Mouse (Mus musculus) stomach, postnatal 0 days (tissue): ENCODE data around the gene Gprin3. TPM values are rescaled to one million over a fixed set of nuclear protein-coding genes. Genes with fewer than 3 reads are reported as not detected.

ENCODE experiments used
- ATAC-seq: fragments of 200-750 bp; cut with Nextera tagmentation; 2 replicates; pipeline ENCODE4 v1.8.0; 2017; ENCODE audit not compliant: low FRiP score, low TSS enrichment
- DNase-seq: peaks from one replicate; pipeline ENCODE4 v3.0.0-alpha.2; 2016; ENCODE audit warnings: low spot score
- H3K27ac ChIP-seq: fragments of 300-500 bp; sonication (generic); replicated peaks from 2 replicates; pipeline ENCODE4 v1.5.1; 2014; ENCODE audit warnings: mild to moderate bottlenecking, control low read depth
- H3K27me3 ChIP-seq: fragments of 300-500 bp; sonication (generic); 2 replicates; pipeline ENCODE4 v1.6.1; 2014; ENCODE audit warnings: low read length; ENCODE audit not compliant: control insufficient read depth, insufficient read depth
- H3K36me3 ChIP-seq: fragments of 300-500 bp; sonication (generic); 2 replicates; pipeline ENCODE4 v1.6.1; 2014; ENCODE audit warnings: low read length, mixed read lengths; ENCODE audit not compliant: control insufficient read depth, insufficient read depth
- H3K4me1 ChIP-seq: fragments of 300-500 bp; sonication (generic); replicated peaks from 2 replicates; pipeline ENCODE4 v1.6.1; 2014; ENCODE audit warnings: antibody characterized with exemption; ENCODE audit not compliant: control insufficient read depth, insufficient read depth
- H3K4me2 ChIP-seq: fragments of 300-500 bp; sonication (generic); replicated peaks from 2 replicates; pipeline ENCODE4 v1.6.1; 2014; ENCODE audit warnings: low read depth, mild to moderate bottlenecking, control low read depth, moderate library complexity
- H3K4me3 ChIP-seq: fragments of 300-500 bp; sonication (generic); 2 replicates; pipeline ENCODE4 v1.5.1; 2014; ENCODE audit warnings: low read depth, low read length, control low read depth
- H3K9ac ChIP-seq: fragments of 300-500 bp; sonication (generic); 2 replicates; pipeline ENCODE4 v1.6.1; 2014; ENCODE audit warnings: mild to moderate bottlenecking, low read length, control low read depth, mixed read lengths
- H3K9me3 ChIP-seq: fragments of 300-500 bp; sonication (generic); 2 replicates; pipeline ENCODE4 v1.6.1; 2016; ENCODE audit warnings: low read length; ENCODE audit not compliant: control insufficient read depth
- CTCF ChIP-seq: IDR thresholded peaks from 2 replicates; pipeline ENCODE4 v1.5.1; 2016; ENCODE audit warnings: antibody characterized with exemption, low read depth, mild to moderate bottlenecking, moderate library complexity
- EP300 ChIP-seq: optimal IDR thresholded peaks from 2 replicates; pipeline ENCODE3; 2016; ENCODE audit warnings: antibody characterized with exemption
- WGBS: fragments of 180-500 bp; shearing (Covaris S2); extraction: QIAGEN DNeasy Blood & Tissue Kit; methylation state at CpG from one replicate; pipeline ENCODE4 v1.1.7; 2014; 5-methylcytosine and 5-hydroxymethylcytosine counted together
- polyA plus RNA-seq: library from polyadenylated mRNA; unstranded; fragments of >200 nt; fragmentation: Nextera tagmentation; extraction: Ambion mirVana; gene quantifications from 2 replicates; pipeline ENCODE4 v1.2.1, GENCODE M21; 2015

The Gprin3 gene
- polyA plus RNA-seq, 1 experiment from 2014 or later: 2.7 TPM

DNA sequence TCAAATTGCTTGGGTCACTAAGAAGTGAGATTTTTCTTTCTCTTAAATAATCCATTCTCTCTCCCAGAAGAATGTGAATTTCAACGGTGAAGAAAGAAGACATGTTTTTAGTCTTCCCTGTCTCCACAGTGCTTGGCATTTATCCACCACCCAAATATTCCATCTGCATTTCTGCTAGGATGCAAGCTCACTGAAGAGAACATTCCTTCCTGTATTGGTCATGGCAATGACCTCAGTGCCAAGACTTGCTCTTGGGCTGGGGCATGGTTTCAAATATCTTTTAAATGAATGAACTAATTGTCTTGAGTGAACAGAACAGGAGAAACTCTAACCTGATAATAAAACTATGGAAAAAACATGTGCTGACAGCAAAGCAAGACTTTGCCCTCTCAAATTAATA is 123.1 kb downstream of the Gprin3 start:
- no peak for ATAC-seq
- no peak overlapping the region for H3K4me3 ChIP-seq
- H3K9ac ChIP-seq: no peak overlapping the region
- no peak for DNase-seq
- no peaks in the 10 kb centered on the region for H3K4me1 ChIP-seq
- WGBS: 53% methylated on average over 1 of the region's 1 CpGs
- H3K9me3 ChIP-seq: no peaks in the 10 kb centered on the region
- H3K27ac ChIP-seq: no peak overlapping the region
- no peaks in the 10 kb centered on the region for H3K27me3 ChIP-seq
- no peak overlapping the region for H3K4me2 ChIP-seq
- H3K36me3 ChIP-seq: no peaks in the 10 kb centered on the region
- no peak for TF ChIP-seq EP300
- no peak for TF ChIP-seq CTCF

Other genes with a start within 250 kb of the Gprin3 start
- gene Tigd2, start 217.4 kb downstream of the Gprin3 start, polyA plus RNA-seq: 10.1 and 10.2 TPM in 2 replicates